Mouse (Mus musculus) spleen, postnatal 36 days (tissue): ENCODE measurements around the gene Vcam1.

Experiments used
- DNase-seq, 2 experiments: peaks; one replicate each; pipeline ENCODE4 v3.0.0; 2022; ENCODE audit warnings: low spot score in 2 of 2, mixed read lengths in 1 of 2

Gene Vcam1

DNA sequence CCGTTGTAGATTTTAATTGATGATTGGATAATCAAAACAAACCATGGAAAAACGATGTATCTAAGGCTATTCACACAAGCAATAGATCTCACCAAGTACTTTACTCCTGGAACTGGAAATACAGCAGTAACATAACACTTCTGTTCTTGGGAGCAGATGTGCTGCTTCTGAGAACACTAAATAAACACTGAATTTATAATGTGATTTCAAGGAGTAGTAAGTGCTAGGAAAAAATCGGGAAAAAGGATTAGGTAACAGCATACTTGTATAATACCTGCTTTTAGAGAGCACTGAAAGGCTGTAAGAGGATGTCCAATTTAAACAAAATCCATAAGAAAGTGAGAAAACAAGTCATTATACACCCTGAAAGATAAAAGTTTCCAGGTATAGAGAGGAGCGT, 43.5 kb downstream of the Vcam1 start:
- no peak for DNase-seq

DNA sequence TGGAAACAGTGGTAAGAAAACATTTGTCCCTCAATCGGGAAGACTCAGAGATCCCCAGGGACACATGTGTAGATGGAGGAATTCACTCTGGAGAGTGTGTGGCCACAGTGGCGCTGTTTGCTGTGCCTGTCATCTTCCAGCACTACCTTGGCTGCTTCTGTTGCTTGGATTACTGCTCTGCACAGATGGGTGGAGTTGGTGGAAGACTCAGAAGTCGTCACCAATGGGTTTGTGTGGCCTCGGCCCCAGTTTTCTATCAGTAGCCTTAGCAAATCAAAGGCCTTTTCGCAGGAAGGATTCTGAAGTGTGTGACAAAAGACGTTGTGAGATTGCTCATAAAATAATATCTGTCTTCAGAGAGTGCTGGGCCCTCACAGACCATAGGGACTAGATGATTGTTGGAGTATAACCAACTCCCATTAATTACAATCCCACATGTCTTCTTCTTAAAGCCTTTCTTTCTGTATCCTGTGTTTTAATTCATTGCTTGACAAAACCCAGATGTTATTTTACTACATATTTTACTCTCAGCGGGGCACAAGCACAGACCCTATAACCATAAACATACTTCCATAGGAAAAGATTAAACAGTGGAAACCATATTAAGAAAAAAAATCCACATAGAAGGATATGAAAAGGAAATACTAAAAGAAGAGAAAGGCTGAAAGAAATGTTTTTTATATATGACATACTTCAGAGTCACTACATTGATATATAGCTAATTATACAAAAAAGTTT, 48.4 kb downstream of the Vcam1 start:
- DNase-seq, result no peak

DNA sequence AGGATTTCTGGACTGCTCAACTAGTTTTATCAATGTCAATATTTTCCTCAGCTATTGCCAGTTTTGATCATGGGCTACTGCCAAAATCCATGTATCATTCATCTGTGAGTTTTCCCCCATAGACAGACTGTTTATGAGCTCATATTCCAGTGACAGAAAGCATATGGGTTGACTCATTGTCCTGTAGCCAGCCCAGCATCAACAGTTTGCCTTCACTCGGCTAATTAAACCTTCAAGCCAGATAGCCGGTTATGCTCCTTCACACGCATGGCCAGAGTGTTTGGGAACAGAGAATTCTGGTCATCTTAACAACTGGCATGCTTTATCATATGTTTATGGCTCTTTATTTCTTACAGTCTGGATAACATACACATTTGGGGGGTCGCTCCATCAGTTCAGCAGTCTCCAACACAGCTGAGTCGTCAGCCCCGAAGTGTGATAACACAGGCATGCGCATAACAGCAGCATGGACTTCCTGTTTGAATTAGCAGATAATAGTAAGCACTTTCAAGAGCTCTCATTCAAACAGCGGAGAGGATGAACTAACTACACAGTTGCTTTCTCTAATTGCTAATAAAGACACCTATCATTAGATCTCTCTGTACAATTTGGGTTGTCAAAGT, 49.2 kb downstream of the Vcam1 start:
- DNase-seq, result no peak

DNA sequence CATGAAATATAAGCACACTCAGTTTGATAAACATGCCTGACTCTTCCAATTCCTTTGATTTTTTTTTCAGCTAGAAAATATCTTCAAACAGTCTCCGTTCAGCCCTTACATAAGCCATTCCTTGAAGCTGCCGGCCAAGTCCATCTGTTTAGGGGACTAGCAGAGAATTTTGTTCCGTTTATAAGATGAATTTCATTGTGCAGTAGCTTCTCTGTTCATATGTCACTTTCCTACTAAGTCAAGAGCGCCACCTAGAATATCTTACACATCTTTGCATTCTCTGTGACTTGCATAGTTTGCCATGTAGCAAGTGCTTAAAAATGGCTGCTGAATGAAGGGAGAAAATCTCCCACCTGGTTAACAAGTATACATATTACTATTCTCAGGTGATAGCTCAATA, 51.0 kb downstream of the Vcam1 start:
- no peak for DNase-seq

GRCm38 (mm10) chr3:116076739-116077138, 52.7 kb downstream of the Vcam1 start:
- DNase-seq, result no peak

GRCm38 (mm10) chr3:116072584-116072983, 56.9 kb downstream of the Vcam1 start:
- no peak for DNase-seq

GRCm38 (mm10) chr3:116062141-116062540, 67.3 kb downstream of the Vcam1 start:
- no peak for DNase-seq

GRCm38 (mm10) chr3:116060320-116060719, 69.2 kb downstream of the Vcam1 start:
- DNase-seq, result no peak
